Mouse (Mus musculus): ENCODE measurements around the gene Clec4f.

DNA sequence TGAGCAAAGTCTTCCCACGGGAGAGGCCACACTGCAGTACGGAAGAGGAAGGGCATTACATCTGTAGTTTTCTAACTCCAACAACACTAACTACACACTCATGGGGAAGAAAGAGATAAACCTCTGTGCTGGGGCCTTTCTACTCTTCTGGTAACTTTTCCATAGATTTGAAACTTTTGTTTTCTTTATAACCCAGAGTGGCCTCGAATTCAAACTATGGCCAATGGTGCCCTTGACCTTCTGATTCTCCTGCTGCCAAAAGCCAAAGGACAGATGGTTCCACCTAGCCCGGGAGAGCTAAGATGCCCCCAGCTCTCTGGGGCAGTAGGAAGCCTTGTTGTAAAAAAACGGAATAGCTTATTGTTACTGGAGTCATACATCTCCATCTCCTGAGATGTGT is 44.0 kb upstream of the Clec4f start:
- TF ChIP-seq CTCF (IDR thresholded peaks at IDR 0.05; ENCODE audit: borderline replicate concordance, insufficient read depth, low read depth, low read length) = no peak
- TF ChIP-seq POLR2A (IDR thresholded peaks at IDR 0.05; ENCODE audit: borderline replicate concordance, insufficient read depth, low read length) = no peak
